Mouse (Mus musculus) CH12F3 (cell line): ENCODE measurements around the gene Lbh.

ENCODE experiments used
- in situ Hi-C: fragments of 300-500 bp; cut with MboI; formaldehyde crosslinking; loops from 2 replicates; pipeline ENCODE4 v1.14.3; 2020; ENCODE audit warnings: low sequenced_read_pairs

Gene Lbh

DNA sequence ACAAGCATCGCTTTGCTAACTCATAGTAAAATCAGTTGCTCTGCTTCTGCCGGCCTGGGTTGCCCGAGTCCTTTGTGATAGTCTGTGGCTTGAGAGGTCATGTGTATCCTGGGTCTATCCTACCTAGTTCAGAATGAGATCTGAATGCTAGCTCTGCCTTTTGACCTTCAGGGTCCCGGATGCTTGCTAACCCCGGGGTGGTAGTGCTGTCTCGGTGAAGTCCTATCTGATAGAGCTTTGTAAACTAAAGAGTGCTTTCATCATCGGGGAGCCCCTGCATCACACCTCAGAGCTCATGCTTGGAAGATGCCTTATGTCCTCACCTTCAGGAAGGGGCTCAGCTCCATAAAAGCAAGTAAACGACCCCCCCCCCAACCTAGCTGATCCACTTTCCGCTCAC is 19.1 kb downstream of the Lbh start:
- in situ Hi-C loops: no loop called here

DNA sequence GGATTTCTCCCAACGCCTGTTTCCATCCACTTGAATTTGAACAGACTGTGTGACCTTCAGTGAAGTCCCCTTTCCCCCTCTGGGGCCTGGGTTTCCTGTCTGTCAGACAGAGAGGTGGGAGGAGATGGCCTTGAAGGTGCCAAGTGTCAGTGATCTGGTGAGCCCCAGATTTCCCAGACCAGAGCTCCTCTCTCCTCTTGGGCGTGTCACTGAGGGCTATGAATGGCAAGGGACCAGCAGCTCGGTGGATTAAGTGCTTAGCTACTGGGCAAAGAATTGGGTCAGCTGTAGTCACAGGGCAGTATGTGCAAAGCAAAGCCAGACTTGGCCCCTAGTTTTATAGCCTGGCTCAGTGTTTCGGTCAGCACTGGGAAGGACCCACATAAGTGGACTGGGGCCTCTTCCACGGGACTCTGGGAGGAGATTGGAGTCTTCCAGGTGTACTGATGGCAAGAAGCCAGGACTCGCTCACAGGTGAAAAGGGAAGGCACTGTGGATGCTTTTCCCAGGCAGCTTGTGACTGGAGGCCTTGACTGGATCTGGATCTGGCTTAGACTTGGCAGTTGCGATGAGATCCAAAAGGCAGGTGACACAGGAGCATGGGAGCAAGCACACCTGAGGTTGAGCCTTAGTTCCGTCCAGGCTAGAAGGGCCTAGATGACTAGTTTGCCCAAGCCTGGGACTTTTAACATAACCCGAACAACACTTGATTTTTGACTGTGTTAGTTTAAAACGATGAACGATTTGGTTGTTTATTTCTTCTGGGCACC is 20.1 kb downstream of the Lbh start:
- in situ Hi-C loops: no loop called here

- in situ Hi-C loops: no loop called here
Measured at GRCm38 (mm10) chr17:72938871-72939568, 20.9 kb downstream of the Lbh start.

- in situ Hi-C loops: no loop called here
Measured at GRCm38 (mm10) chr17:72939569-72939899, 21.4 kb downstream of the Lbh start.

DNA sequence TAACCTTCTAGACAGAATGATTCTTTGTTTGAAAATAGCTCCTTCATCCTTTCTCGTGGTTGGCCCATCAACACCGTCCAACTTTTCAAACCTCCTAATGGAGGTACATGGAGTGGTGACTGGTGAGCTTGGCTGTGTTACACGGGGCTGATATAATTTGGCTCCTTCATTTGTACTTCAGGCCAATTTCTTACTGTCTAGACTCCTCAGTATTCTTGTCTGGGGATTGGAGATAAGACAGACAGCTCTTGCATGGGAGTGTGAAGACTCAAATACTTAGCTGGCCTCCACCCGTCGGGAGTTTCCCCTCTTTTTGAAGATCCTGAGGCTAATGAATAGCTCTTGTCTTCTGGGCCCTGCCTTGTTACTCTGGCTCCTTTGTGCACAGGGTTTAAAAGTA is 26.3 kb downstream of the Lbh start:
- in situ Hi-C loops: no loop called here

DNA sequence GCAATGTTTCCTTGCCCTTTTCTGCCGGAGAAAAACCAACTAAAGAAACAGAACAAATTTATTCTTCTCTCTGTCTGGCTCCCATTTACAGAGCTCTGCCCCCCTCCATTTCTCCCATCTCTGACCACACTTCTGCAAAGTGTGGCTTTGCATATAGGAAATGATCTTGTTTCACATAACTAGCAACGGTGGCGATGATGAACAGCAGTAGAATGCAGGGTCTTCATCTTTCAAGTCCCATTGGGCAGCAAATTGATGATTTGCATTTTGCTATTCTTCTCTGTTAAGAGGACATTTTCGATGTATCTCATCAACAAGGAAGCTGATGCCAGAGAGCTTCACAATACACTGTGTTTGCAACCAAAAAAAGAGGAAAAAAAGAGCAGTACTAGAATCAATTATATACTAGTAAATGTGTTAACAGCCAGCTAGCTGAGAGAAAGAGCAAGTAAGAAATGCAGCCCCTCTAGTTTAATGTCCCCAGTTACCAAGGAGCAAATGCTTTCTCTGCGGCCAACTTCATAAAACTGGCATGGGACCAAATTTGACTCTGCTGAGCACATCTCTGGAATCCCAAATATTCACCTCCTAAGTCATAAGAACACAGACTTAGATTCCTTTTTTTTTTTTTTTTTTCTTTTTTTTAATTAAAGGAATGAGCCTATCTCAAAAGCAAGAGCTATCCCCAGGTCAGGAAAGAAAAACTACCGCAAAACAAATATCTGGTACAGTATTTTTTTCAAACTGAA is 29.2 kb downstream of the Lbh start:
- in situ Hi-C loops: no loop called here

- in situ Hi-C loops: no loop called here
Measured at GRCm38 (mm10) chr17:72948119-72948518, 30.0 kb downstream of the Lbh start.

DNA sequence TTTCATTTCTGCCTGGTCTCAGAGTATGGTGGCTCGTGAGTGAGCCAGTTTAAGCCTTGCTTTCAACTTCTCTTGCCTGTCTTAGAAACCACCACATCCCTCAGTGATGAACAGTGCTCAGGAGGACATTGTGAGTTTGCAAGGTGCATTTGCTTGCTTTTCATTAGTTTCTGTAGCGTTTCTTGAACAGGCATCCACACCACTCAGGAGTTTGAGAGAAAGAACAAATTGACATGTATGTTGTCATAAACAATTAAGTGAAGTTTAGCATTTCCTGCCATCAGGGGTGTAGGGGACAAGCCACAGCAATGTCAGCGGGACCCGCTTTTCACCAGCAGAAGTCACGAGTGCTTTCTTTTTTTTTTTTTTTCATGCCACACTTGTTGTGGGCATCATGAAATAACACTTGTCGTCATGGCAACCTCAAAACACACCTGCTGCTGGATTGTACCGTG is 31.2 kb downstream of the Lbh start:
- in situ Hi-C loops: no loop called here

GRCm38 (mm10) chr17:72951331-72951730 is 33.2 kb downstream of the Lbh start:
- in situ Hi-C loops: no loop called here

DNA sequence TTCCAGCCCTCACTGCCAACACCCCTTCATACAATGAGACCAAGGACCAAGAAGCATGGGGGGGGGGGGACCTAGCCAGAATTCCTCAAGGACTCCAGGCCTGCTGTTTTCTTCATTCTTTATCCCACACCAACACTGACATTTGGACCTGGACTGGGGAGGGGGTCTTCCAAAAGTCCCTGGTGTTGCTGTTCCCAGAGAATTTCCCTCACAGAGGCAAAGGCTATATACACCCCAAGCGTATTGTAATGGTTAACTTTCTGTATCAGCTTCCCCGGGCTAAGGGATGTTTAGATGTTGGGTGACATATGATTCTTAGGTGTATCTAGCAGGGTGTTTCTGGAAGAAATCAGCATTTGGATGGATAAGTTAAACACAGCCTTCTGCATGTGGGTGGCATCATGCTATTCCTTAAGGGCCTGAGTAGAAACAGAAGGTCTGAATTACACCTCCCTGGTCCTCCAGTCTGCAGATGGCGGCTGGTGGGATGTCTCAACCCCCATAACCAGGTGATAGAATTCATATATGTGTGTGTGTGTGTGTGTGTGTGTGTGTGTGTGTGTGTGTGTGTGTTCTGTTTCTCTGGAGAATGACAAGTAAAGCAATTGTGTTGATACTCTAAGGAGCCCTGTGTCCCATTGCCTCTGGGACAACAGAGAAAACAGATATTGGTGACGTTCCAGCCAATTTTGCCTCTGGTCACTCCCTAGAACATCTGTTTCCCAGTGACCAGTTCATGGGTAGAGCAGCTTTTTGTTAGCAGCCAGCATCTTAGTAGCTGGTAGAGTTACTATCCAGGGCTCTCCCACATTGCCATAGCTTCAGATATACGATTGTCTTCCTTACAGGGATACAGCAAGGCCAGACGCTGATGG is 35.9 kb downstream of the Lbh start:
- in situ Hi-C loops: no loop called here

DNA sequence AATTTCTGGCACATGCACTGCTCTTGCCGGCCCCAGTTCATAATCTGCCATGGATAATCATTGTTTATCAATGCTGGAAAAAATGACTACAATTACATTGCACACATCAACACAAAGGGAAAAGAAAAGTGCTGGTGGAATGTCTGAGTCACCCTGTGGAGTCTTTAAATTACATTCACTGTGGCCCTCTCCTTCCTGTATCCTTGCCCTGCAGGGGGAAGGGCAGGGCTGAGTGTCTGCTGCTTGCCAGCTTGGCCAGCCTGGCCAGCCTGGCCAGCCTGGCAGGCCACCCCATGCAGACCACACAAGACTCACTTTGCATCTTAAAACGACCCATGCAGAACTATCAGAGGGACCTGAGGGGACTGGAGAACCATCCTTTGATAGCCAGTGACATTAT is 37.4 kb downstream of the Lbh start:
- in situ Hi-C loops: no loop called here

GRCm38 (mm10) chr17:72957016-72957415 is 38.9 kb downstream of the Lbh start:
- in situ Hi-C loops: no loop called here

DNA sequence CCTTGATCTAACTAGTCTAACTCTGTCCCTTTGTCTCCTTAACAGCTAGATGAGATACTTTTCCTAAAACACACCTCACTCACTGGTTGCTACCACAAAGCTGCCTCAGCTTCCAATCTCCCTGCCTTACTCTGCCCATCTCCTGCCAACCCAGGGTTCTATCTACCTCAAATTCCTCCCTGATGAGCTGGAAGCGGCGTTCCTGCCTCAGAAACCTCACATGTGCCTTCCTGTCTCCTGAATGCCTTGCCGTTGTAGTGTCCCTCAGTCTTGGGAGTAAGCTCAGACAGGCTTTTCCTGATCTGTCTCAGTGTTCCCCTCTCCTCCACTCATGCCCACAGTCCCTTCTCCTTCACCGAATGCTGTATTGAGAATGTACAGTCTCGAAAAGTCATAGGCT is 40.8 kb downstream of the Lbh start:
- in situ Hi-C loops: no loop called here

- in situ Hi-C loops: no loop called here
Measured at GRCm38 (mm10) chr17:72959497-72960039, 41.5 kb downstream of the Lbh start.

DNA sequence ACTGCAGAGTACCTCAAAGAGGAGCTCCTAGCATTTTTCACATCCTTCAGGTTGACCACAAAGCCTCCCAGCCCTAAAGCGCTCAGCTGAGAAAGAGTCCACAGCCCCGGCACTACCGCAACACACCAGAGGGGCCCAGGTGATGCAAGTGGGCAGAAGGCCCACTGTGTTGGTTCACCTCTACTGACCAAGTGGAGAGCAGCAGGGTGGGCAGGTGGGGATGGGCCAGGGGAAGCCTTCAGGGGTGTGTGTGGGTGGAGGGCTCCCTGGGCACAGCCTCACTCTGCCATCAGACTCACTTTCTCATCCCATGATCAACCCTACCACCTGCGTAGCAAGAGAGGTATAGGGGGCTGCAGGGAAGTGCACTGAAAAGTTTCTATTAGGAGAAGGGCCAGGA is 42.1 kb downstream of the Lbh start:
- in situ Hi-C loops: no loop called here

- in situ Hi-C loops: no loop called here
Measured at GRCm38 (mm10) chr17:72960873-72961272, 42.8 kb downstream of the Lbh start.

DNA sequence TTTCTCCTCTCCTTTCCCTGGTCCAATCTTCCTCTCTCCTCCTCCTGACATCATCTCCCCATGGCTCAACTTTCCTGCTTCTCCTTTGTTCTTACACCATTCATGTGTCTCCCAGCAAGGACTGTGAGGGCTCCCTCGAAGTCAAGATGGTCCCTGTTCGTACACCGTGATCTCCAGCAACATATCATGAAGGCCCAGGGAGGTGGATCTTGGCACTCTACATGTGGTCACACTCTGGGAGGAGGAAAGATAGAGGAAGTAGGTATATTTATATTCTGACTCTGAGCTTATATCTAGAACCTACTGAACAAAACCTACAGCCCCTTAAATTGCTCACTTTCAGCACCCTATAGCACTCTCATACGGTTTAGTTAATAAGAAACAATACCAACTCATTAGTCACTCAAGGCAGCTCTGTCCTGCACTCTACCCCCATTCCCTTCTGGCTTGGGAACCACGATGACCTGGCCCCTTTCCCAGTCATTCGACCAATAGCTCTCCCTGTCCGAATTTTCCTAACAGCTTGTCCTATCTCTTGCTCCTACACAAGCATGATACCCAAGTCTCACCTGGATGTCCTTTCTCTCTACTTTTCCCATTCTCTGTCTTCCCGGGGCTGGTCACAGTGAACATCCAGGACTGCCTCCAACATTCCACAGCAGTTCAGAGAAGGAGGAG is 44.0 kb downstream of the Lbh start:
- in situ Hi-C loops: no loop called here

DNA sequence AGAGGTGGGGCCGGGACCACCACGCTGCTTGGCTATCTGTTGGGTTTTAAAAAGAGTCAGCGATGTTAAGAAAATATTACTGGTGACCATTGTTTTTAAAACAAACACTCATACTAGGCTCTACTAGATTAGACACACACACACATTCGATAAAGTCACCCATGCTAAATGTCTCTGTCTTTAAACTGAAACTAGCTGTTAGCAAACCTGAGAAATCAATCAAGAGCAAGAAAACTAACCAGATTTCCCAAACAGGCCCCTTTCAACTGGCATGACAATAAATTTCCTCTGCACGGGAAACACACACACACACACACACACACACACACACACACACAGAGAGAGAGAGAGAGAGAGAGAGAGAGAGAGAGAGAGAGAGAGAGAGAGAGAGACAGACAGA is 47.6 kb downstream of the Lbh start:
- in situ Hi-C loops: no loop called here

DNA sequence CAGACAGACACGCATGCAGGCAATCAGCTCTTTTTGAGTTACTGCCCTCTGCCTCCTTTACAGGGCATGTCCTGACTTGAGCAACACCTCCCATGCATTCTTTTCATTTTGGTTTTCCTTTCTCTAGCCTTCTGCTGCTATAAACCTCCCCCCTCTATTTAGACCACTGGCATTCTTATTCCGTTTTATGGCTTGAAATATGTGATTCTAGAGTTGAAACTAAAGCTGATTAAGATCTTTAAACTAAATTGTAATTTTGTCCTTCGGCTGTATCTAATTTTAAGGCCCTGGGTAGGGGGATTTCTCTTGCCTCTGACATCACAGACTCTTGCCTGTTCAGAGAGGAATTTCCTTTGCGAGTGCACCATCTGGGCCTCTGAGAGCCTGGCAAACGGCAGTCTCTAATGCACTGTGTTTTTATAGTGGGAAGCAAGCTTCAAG is 48.0 kb downstream of the Lbh start:
- in situ Hi-C loops: no loop called here

GRCm38 (mm10) chr17:72966878-72967277 is 48.8 kb downstream of the Lbh start:
- in situ Hi-C loops: no loop called here
